Mouse (Mus musculus): ENCODE results near the gene Top1. TPM values are rescaled to one million over a fixed set of nuclear protein-coding genes. Genes with fewer than 3 reads are reported as not detected.
A peak's percentile ranks its signal among the peaks of the same experiment; 100 is the strongest.

The Top1 gene
- polyA plus RNA-seq, 1 experiment from 2014 or later = 140 TPM

DNA sequence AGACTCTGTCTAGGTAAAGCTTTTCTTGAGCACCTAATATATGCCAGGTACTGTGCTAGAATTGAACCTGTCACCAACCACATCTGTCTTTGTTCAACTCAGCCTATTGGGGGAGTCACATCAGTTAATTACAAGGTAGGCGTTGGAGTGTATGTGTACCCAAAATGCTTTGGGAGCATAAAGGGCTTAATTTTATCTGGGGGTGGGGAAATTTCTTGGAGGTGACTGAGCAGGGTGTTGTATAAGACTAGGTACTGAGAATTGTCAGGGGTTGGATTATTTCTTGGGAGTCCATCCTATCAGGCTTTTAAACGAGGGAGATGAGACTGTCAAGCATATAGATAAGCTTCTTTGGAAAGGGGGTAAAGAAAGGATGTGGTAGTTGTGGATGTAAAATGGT is 2.4 kb downstream of the Top1 start:
- 36% methylated on average over 2 of the region's 2 CpGs for WGBS
- Histone ChIP-seq H3K4me1 (replicated peaks; ENCODE audit: control insufficient read depth, insufficient read depth, low read length) (peaks cover 6% of the 10 kb centered on the region; the same call in 1 of the 2 replicates), H3K9me3 (ENCODE audit: control insufficient read depth, low read length) (no peaks in the 10 kb centered on the region), H3K27me3 (ENCODE audit: control insufficient read depth, insufficient read depth, low read length) (no peaks in the 10 kb centered on the region), H3K36me3 (ENCODE audit: control insufficient read depth, insufficient read depth, low read length) (no peaks in the 10 kb centered on the region; the same call in 1 of the 2 replicates), H3K9ac (ENCODE audit: low read length) (peak overlapping the region; percentile 42), H3K4me2 (ENCODE audit: low read depth, low read length, severe bottlenecking) (peak overlapping the region; percentile 62), H3K27ac (ENCODE audit: low read depth, low read length) (no peak overlapping the region), H3K4me3 (ENCODE audit: low read depth, low read length) (peak overlapping the region; percentile 99)
- DNase-seq (ENCODE audit: low spot score) (no peak), ATAC-seq (replicated peaks; ENCODE audit: low FRiP score) (no peak)

DNA sequence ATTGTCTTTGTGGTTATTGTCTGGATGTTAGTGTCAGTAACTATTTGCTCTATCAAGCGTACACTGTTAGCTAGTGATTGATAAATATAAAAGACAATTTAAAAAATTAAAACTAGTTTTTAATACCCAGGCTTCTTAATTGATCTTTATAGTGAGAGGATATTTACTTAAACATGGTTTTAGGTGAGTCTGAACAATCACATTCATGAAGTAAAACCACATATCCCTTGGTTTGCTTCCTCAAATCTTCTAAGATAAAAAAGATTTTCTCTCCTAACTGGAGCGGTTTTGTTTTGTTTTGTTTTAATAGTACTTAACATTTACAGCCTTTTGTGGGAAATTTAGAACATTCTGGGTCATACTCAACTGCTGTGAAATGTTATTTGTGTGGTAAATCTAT is 3.4 kb downstream of the Top1 start:
- Histone ChIP-seq H3K36me3 (ENCODE audit: control insufficient read depth, insufficient read depth, low read length) (no peaks in the 10 kb centered on the region; the same call in 1 of the 2 replicates), H3K4me1 (replicated peaks; ENCODE audit: control insufficient read depth, insufficient read depth, low read length) (peaks cover 6% of the 10 kb centered on the region; the same call in 1 of the 2 replicates), H3K4me2 (ENCODE audit: low read depth, low read length, severe bottlenecking) (peak overlapping the region; percentile 45; the same call in 1 of the 2 replicates), H3K4me3 (ENCODE audit: low read depth, low read length) (peak overlapping the region; percentile 24), H3K27ac (ENCODE audit: low read depth, low read length) (no peak overlapping the region), H3K9ac (ENCODE audit: low read length) (no peak overlapping the region), H3K9me3 (ENCODE audit: control insufficient read depth, low read length) (no peaks in the 10 kb centered on the region), H3K27me3 (ENCODE audit: control insufficient read depth, insufficient read depth, low read length) (no peaks in the 10 kb centered on the region)
- WGBS = 85% methylated on average over 2 of the region's 2 CpGs
- DNase-seq (ENCODE audit: low spot score) (no peak), ATAC-seq (replicated peaks; ENCODE audit: low FRiP score) (no peak)

DNA sequence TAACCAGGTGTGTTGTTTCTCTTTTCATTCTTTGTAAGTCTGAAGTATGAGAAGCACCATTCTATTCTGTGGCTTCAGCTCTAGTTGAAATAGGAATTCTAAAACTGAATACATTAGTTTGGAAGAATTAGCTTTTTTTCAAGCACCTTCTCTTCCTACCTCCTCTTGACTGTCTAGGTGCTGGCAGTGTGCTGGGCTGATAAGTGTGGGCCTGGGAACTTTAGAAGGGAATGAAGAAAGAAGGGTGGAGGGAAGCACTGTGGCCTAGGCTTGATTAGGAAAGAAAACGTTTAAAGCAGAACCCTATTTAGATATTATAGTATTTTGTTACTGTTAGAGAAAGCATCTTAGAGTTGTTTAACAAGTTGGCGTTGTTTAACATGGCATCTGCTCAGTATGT is 5.5 kb downstream of the Top1 start:
- no peak for DNase-seq (ENCODE audit: low spot score)
- no peaks in the 10 kb centered on the region for H3K27me3 ChIP-seq (ENCODE audit: control insufficient read depth, insufficient read depth, low read length)
- no peak overlapping the region for H3K4me2 ChIP-seq (ENCODE audit: low read depth, low read length, severe bottlenecking)
- no peak overlapping the region for H3K9ac ChIP-seq (ENCODE audit: low read length)
- 89% methylated on average over 2 of the region's 2 CpGs for WGBS
- ATAC-seq (replicated peaks; ENCODE audit: low FRiP score) = no peak
- no peaks in the 10 kb centered on the region; the same call in 1 of the 2 replicates for H3K36me3 ChIP-seq (ENCODE audit: control insufficient read depth, insufficient read depth, low read length)
- no peaks in the 10 kb centered on the region for H3K9me3 ChIP-seq (ENCODE audit: control insufficient read depth, low read length)
- H3K4me1 ChIP-seq (replicated peaks; ENCODE audit: control insufficient read depth, insufficient read depth, low read length) = peaks cover 6% of the 10 kb centered on the region; the same call in 1 of the 2 replicates
- no peak overlapping the region for H3K4me3 ChIP-seq (ENCODE audit: low read depth, low read length)
- H3K27ac ChIP-seq (ENCODE audit: low read depth, low read length) = no peak overlapping the region

DNA sequence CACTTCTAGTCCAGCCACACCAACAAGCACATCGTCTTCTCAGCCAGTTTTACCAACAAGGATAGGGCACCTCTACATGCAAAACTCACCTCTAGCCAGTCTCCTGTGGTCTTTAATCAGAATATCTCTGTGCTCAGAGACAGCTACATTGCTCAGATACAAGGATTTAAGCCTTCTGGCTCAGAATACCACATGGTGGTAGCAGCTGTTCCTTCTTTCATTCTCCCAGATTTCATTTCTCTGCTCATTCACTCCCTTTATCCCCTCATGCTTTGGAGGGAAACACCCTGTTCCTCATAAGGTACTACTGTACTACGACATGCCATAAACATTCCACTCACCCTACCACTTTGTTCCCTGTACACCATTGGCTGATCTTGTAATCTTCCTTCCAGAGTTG is 7.5 kb downstream of the Top1 start:
- Histone ChIP-seq H3K9ac (ENCODE audit: low read length) (no peak overlapping the region), H3K4me1 (replicated peaks; ENCODE audit: control insufficient read depth, insufficient read depth, low read length) (peaks cover under 1% of the 10 kb centered on the region; the same call in 1 of the 2 replicates), H3K9me3 (ENCODE audit: control insufficient read depth, low read length) (no peaks in the 10 kb centered on the region), H3K36me3 (ENCODE audit: control insufficient read depth, insufficient read depth, low read length) (no peaks in the 10 kb centered on the region; the same call in 1 of the 2 replicates), H3K27ac (ENCODE audit: low read depth, low read length) (no peak overlapping the region), H3K27me3 (ENCODE audit: control insufficient read depth, insufficient read depth, low read length) (no peaks in the 10 kb centered on the region), H3K4me2 (ENCODE audit: low read depth, low read length, severe bottlenecking) (no peak overlapping the region), H3K4me3 (ENCODE audit: low read depth, low read length) (no peak overlapping the region)
- ATAC-seq (replicated peaks; ENCODE audit: low FRiP score) (no peak), DNase-seq (ENCODE audit: low spot score) (no peak)
- WGBS = 94% methylated on average over 2 of the region's 2 CpGs

DNA sequence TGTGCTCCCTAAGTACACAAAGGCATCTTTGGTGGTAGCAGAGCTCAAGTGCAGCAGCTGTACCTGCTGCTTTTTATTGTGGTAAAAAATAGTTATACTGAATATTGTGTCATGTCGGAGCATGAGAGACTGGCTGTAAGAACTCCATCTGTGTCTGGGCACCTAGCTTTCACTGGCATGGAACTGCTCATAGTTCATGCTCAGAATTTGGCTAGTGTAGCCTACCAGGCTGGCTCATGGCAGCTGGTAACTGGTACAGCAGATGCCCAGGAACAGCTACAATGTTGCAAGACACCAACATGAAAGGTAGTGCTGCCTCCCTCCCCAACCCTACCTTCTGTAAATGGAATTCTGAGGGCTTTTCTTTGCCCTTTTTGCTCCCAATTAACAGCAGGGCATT is 9.9 kb downstream of the Top1 start:
- Histone ChIP-seq H3K9ac (ENCODE audit: low read length) (no peak overlapping the region), H3K27me3 (ENCODE audit: control insufficient read depth, insufficient read depth, low read length) (no peaks in the 10 kb centered on the region), H3K27ac (ENCODE audit: low read depth, low read length) (no peak overlapping the region), H3K36me3 (ENCODE audit: control insufficient read depth, insufficient read depth, low read length) (no peaks in the 10 kb centered on the region), H3K4me2 (ENCODE audit: low read depth, low read length, severe bottlenecking) (no peak overlapping the region), H3K4me3 (ENCODE audit: low read depth, low read length) (no peak overlapping the region), H3K4me1 (replicated peaks; ENCODE audit: control insufficient read depth, insufficient read depth, low read length) (no peaks in the 10 kb centered on the region), H3K9me3 (ENCODE audit: control insufficient read depth, low read length) (no peaks in the 10 kb centered on the region)
- no peak for ATAC-seq (replicated peaks; ENCODE audit: low FRiP score)
- DNase-seq (ENCODE audit: low spot score) = no peak
- WGBS = 94% methylated on average over 1 of the region's 1 CpGs

DNA sequence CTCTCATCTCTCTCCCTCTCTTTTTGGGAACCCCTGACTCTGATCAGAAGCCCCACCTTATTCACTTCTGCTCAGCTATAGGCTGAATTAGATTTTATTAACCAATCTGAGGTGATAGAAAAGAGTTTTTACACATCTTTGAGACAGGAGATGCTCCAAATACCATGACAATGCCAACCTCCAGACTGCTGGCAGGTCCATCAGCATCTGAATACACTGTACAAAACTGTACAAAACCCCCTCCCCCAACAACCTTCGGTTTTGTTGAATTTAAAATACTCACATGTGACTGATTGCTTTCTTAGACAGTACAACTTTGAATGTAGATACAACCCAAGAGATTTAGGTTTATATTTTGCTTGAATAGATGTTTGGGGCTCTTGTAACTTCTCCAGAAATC is 10.5 kb downstream of the Top1 start:
- H3K9ac ChIP-seq (ENCODE audit: low read length) = no peak overlapping the region
- DNase-seq (ENCODE audit: low spot score) = no peak
- no peaks in the 10 kb centered on the region for H3K27me3 ChIP-seq (ENCODE audit: control insufficient read depth, insufficient read depth, low read length)
- H3K4me2 ChIP-seq (ENCODE audit: low read depth, low read length, severe bottlenecking) = no peak overlapping the region
- no peaks in the 10 kb centered on the region for H3K36me3 ChIP-seq (ENCODE audit: control insufficient read depth, insufficient read depth, low read length)
- no peaks in the 10 kb centered on the region for H3K4me1 ChIP-seq (replicated peaks; ENCODE audit: control insufficient read depth, insufficient read depth, low read length)
- no peak overlapping the region for H3K4me3 ChIP-seq (ENCODE audit: low read depth, low read length)
- no peaks in the 10 kb centered on the region for H3K9me3 ChIP-seq (ENCODE audit: control insufficient read depth, low read length)
- WGBS = 91% methylated on average over 1 of the region's 1 CpGs
- ATAC-seq (replicated peaks; ENCODE audit: low FRiP score) = no peak
- no peak overlapping the region for H3K27ac ChIP-seq (ENCODE audit: low read depth, low read length)

DNA sequence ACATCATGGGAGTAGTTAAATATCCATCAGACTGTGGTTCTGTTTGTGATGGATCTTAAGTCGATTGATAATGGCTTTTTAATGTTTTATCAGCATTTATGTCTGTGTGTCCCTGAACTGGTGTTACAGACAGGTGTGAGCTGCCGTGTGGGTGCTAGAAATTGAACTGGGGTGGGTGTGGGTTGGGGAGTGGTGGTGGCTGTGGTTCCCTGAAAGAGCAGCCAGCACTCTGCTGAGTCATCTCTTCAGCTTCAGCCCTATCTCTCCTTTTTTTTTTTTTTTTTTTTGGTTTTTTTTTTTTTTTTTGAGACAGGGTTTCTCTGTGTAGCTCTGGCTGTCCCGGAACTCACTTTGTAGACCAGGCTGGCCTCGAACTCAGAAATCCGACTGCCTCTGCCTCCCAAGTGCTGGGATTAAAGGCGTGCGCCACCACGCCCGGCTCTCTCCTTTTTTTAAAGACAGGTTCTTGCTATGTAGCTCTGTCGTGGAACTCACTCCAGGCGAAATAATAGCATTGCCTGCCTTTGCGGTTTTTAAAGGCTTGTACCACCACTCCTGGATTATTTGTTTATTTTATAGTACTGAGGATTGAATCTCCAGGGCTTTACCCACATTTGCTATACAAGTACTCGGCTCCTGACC is 12.2 kb downstream of the Top1 start:
- no peak overlapping the region for H3K9ac ChIP-seq (ENCODE audit: low read length)
- H3K27ac ChIP-seq (ENCODE audit: low read depth, low read length) = no peak overlapping the region
- ATAC-seq (replicated peaks; ENCODE audit: low FRiP score) = no peak
- no peak for DNase-seq (ENCODE audit: low spot score)
- H3K36me3 ChIP-seq (ENCODE audit: control insufficient read depth, insufficient read depth, low read length) = no peaks in the 10 kb centered on the region
- no peaks in the 10 kb centered on the region for H3K27me3 ChIP-seq (ENCODE audit: control insufficient read depth, insufficient read depth, low read length)
- H3K4me1 ChIP-seq (replicated peaks; ENCODE audit: control insufficient read depth, insufficient read depth, low read length) = no peaks in the 10 kb centered on the region
- H3K4me3 ChIP-seq (ENCODE audit: low read depth, low read length) = no peak overlapping the region
- no peaks in the 10 kb centered on the region for H3K9me3 ChIP-seq (ENCODE audit: control insufficient read depth, low read length)
- H3K4me2 ChIP-seq (ENCODE audit: low read depth, low read length, severe bottlenecking) = no peak overlapping the region
- WGBS = 96% methylated on average over 13 of the region's 13 CpGs

DNA sequence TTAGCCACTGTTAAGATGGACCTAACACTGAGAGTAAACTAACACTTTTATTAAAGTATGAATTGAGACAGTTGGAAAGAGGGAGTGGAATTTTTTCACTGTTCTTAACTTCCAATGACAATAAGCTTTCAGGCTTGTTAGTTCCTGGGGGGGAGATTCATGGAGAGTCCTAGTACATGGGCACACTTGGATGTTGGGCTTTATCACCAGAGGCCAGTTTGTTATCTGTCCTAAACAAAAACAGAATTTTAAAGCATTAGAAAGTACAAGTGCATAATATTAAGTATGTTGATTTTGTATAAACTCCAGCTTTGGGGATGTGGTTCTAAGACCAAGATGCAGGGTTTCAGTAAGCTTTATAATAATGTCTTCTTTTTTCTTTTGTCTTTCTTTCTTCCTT is 13.1 kb downstream of the Top1 start:
- Histone ChIP-seq H3K9me3 (ENCODE audit: control insufficient read depth, low read length) (no peaks in the 10 kb centered on the region), H3K27me3 (ENCODE audit: control insufficient read depth, insufficient read depth, low read length) (no peaks in the 10 kb centered on the region), H3K9ac (ENCODE audit: low read length) (no peak overlapping the region), H3K36me3 (ENCODE audit: control insufficient read depth, insufficient read depth, low read length) (no peaks in the 10 kb centered on the region), H3K4me2 (ENCODE audit: low read depth, low read length, severe bottlenecking) (no peak overlapping the region), H3K4me3 (ENCODE audit: low read depth, low read length) (no peak overlapping the region), H3K4me1 (replicated peaks; ENCODE audit: control insufficient read depth, insufficient read depth, low read length) (no peaks in the 10 kb centered on the region), H3K27ac (ENCODE audit: low read depth, low read length) (no peak overlapping the region)
- no peak for DNase-seq (ENCODE audit: low spot score)
- no peak for ATAC-seq (replicated peaks; ENCODE audit: low FRiP score)

DNA sequence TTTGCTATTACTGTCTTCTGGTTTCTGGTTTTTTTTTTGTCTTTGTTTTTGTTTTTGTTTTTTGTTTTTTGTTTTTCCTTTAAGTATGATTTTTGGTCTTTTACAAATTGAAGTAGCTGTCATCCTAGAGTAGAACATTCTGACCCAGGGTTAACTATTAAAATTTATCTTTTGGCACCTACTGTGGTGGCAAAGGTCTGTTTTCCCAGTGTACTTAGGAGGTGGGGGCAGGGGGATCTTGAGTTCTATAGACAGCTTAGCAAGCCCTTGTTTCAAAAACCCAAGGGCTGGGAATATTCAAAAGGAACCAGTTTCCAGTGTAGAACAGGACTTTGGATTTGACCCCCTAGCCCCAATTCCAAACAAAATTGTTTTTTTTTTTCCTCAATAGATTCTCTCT is 18.7 kb downstream of the Top1 start:
- Histone ChIP-seq H3K4me1 (replicated peaks; ENCODE audit: control insufficient read depth, insufficient read depth, low read length) (no peaks in the 10 kb centered on the region), H3K4me3 (ENCODE audit: low read depth, low read length) (no peak overlapping the region), H3K36me3 (ENCODE audit: control insufficient read depth, insufficient read depth, low read length) (no peaks in the 10 kb centered on the region), H3K27me3 (ENCODE audit: control insufficient read depth, insufficient read depth, low read length) (no peaks in the 10 kb centered on the region), H3K9me3 (ENCODE audit: control insufficient read depth, low read length) (no peaks in the 10 kb centered on the region), H3K4me2 (ENCODE audit: low read depth, low read length, severe bottlenecking) (no peak overlapping the region), H3K27ac (ENCODE audit: low read depth, low read length) (no peak overlapping the region), H3K9ac (ENCODE audit: low read length) (no peak overlapping the region)
- DNase-seq (ENCODE audit: low spot score) (no peak), ATAC-seq (replicated peaks; ENCODE audit: low FRiP score) (no peak)

Measured in forebrain, embryonic 11.5 days (tissue).